Mouse (Mus musculus) brain, embryonic 14.5 days (tissue): ENCODE measurements at regions not wholly inside any gene's neighbourhood (a gene's known extent, or its start where the extent isn't known, plus 50 kb on each side); places are given as distances from the start of the nearest gene placed in this dataset.

Experiments used
- DNase-seq: peaks from one replicate; pipeline ENCODE4 v3.0.0-alpha.2; 2011; ENCODE audit warnings: low read depth
- CTCF ChIP-seq: fragments of 200-500 bp; IDR thresholded peaks from 2 replicates; pipeline ENCODE4 v1.5.1; 2012; ENCODE audit warnings: inconsistent platforms, mild to moderate bottlenecking, moderate library complexity, borderline replicate concordance; ENCODE audit not compliant: insufficient read depth, insufficient read length; ENCODE audit errors: extremely low read depth
- POLR2A ChIP-seq: fragments of 200-500 bp; IDR thresholded peaks from 2 replicates; pipeline ENCODE4 v1.6.1; 2012; ENCODE audit warnings: mild to moderate bottlenecking, inconsistent platforms, borderline replicate concordance; ENCODE audit not compliant: poor library complexity, insufficient read depth, insufficient read length, severe bottlenecking; ENCODE audit errors: extremely low read depth

DNA sequence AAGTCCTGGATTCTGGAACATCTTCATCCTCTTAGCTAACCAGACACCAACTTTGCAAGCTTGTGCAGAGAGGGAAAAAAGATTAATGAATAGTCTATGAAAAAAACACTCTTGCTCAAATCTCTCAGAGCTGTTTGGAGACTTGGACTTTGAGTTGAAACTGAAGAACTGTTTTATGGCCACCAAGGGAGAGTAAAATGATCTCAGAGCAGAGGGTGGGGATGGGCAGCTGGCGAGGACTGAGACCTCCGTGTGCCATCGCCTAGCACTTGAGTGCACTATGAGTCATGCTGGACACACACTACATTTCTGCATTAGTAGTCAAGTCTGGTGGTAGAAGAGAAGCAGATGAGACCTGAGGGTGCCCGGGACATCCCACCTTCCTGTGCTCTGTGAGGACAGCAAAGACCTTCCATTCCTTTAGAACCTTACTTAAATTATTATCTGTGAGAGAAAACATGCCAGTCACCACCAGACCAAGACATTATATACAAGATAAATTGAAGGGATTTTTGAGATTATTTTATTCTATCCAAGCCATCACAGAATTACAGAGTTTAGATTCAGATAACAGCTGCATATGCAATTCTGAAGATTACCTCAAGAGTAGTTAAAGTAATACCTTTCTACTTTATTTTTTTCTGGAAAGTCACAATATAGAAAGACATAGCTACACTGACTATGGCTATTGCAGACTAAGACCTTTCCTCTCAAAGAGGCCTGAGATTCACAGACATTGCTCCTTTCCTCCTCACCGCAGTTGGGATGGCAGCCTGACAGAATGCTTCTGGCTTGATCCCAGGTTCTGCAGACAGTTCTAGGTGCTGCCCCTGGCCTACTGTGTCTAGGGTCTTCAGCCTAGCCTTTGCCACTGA is 125.0 kb upstream of the Speer4f2 start:
- TF ChIP-seq CTCF (no peak), POLR2A (no peak)
- DNase-seq: no peak

DNA sequence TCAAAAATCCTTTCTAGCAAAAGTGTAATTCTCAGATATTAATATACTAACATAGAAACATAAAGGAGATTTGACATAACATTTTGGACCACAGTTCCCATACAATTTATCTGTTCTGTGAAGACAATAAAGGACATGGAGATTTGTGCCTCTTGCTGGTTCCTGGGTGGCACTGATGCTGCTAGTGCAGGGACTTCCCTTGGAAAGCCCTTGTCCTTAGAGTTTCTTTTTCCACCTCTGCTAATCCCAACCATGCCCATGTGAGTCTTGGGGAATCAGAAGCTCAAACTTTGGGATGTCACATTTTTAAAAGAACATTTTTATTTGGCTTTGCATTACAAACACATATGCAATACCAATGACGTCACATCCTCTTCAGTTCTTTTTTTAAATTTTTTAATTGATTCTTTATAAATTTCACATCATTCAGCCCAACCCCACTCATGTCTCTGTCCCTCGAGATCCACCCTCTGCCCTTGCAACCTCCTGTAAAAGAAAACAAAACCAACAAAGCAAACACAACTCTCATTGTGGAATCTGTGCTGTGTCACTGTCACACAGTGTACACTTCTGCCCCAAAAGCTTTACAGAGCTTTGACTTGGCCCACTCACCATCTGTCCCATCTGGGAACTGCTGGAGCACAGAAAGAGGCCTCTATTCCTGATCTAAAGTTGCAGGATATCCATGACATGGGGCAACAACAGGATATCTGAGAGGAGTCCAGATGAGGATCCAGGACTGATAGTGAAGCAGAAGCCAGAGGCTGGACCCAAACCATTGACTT is 112.2 kb upstream of the Speer4f2 start:
- no peak for TF ChIP-seq POLR2A
- DNase-seq: no peak

- no peak for DNase-seq
- TF ChIP-seq POLR2A (no peak), CTCF (no peak)
Measured at GRCm38 (mm10) chr5:17262126-17262525, 110.9 kb upstream of the Speer4f2 start.

DNA sequence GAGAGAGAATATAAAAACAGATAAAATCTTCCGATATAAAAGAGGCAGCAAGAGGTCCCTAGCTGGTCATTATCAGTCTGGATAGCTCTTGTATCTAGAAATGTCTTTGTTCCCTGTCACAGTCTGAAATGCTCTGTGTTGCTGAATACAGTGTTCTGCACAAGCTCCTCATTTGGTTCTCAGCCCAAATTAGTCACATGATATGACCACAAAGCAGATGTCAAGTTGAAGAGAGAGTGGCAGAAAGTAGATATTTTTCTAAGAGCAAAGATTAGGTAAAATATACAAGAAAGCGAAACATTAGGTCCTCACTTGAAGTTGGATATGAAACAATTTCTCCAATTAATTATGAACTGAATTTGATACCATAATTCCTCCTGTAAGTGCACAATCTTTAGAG is 101.8 kb upstream of the Speer4f2 start:
- TF ChIP-seq POLR2A (no peak), CTCF (no peak)
- DNase-seq: peak; percentile 36

GRCm38 (mm10) chr5:17271722-17272479 is 101.1 kb upstream of the Speer4f2 start:
- no peak for TF ChIP-seq CTCF
- no peak for TF ChIP-seq POLR2A
- DNase-seq: peak; percentile 56

DNA sequence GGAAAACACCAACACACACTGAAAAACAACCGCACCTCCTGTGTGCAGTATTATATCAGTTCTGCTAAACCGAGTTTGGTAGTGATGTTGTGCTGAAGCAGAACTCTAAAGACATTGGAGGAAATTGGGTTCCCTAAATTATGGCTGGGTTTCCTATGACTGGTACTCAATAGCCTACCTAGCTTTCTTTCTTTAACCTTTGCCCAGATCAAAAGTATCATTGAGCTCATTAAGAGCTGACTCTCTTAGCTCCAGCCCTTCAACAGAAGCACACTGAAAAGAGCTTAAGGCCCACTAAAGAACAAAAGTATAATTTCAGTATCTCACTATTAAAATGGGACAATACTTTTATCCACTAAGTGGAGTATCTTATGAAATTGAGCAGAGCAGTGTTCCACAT is 97.6 kb upstream of the Speer4f2 start:
- TF ChIP-seq POLR2A: no peak
- TF ChIP-seq CTCF: no peak
- no peak for DNase-seq

GRCm38 (mm10) chr5:17276782-17277578 is 96.0 kb upstream of the Speer4f2 start:
- TF ChIP-seq CTCF (no peak), POLR2A (no peak)

GRCm38 (mm10) chr5:17280203-17280602 is 92.8 kb upstream of the Speer4f2 start:
- TF ChIP-seq CTCF (no peak), POLR2A (no peak)
- no peak for DNase-seq

More at GRCm38 (mm10) chr5:17276782-17277578, 96.0 kb upstream of the Speer4f2 start:
- DNase-seq: no peak

- no peak for TF ChIP-seq CTCF
- no peak for TF ChIP-seq POLR2A
- no peak for DNase-seq
Measured at GRCm38 (mm10) chr5:17280951-17281350, 92.0 kb upstream of the Speer4f2 start.

DNA sequence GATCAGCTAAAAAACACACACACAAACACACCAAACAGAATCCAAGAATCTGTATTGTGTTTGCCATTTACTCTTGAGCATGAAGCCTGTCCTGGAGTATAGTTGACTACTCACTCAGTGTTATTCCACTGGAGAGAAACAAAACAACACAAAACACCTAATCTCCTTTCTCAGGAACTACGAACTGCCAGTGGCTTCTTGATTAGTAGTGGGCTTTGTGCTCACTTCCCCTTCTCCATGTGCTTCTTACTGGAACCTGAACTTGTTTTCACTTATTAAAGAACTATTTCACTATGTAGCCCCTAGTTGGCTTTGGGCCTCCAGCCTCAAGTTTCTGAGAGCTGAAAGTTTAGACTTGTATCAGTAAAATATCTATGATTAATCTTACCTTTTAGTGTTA is 84.0 kb upstream of the Speer4f2 start:
- TF ChIP-seq POLR2A: no peak
- TF ChIP-seq CTCF: no peak
- no peak for DNase-seq
